Mouse (Mus musculus) midbrain, embryonic 10.5 days (tissue): ENCODE results near the gene Mylk4. TPM values are rescaled to one million over a fixed set of nuclear protein-coding genes. Genes with fewer than 3 reads are reported as not detected.

Experiments
- DNase-seq: peaks from one replicate; pipeline ENCODE4 v3.0.0-alpha.2; 2017; ENCODE audit warnings: low spot score
- H3K27ac ChIP-seq: fragments of 300-500 bp; sonication (generic); replicated peaks from 2 replicates; pipeline ENCODE4 v1.5.1; 2016; ENCODE audit warnings: mild to moderate bottlenecking
- H3K27me3 ChIP-seq: fragments of 300-500 bp; sonication (generic); 2 replicates; pipeline ENCODE4 v1.6.1; 2016; ENCODE audit warnings: low read depth, mild to moderate bottlenecking; ENCODE audit not compliant: poor library complexity, severe bottlenecking
- H3K36me3 ChIP-seq: fragments of 300-500 bp; sonication (generic); 2 replicates; pipeline ENCODE4 v1.6.1; 2016; ENCODE audit warnings: mild to moderate bottlenecking, moderate library complexity
- H3K4me1 ChIP-seq: fragments of 300-500 bp; sonication (generic); 2 replicates; pipeline ENCODE4 v1.6.1; 2016
- H3K4me3 ChIP-seq: fragments of 300-500 bp; sonication (generic); 2 replicates; pipeline ENCODE4 v1.5.1; 2016; ENCODE audit warnings: mild to moderate bottlenecking, moderate library complexity
- H3K9me3 ChIP-seq: fragments of 300-500 bp; sonication (generic); replicated peaks from 2 replicates; pipeline ENCODE4 v1.6.1; 2016; ENCODE audit warnings: mild to moderate bottlenecking
- WGBS: fragments of 180-500 bp; shearing (Covaris S2); methylation state at CpG from one replicate; pipeline ENCODE4 v1.1.7; 2016; 5-methylcytosine and 5-hydroxymethylcytosine counted together
- polyA plus RNA-seq: library from polyadenylated mRNA; unstranded; fragments of >200 nt; fragmentation: Nextera tagmentation; extraction: Ambion mirVana; gene quantifications from 2 replicates; pipeline ENCODE4 v1.2.1, GENCODE M21; 2016

Mylk4 gene
- polyA plus RNA-seq, 1 experiment from 2014 or later, result not detected

- Histone ChIP-seq H3K27ac (no peak overlapping the region), H3K36me3 (no peaks in the 10 kb centered on the region), H3K4me1 (no peaks in the 10 kb centered on the region), H3K4me3 (no peak overlapping the region), H3K27me3 (no peaks in the 10 kb centered on the region), H3K9me3 (no peaks in the 10 kb centered on the region)
- 64% methylated on average over 2 of the region's 2 CpGs for WGBS
- DNase-seq, result no peak
These were observed 35.3 kb downstream of the Mylk4 start for GRCm38 (mm10) chr13:32748421-32748820.

GRCm38 (mm10) chr13:32741161-32741560 lies 42.6 kb downstream of the Mylk4 start:
- no peak for DNase-seq
- no peak overlapping the region for H3K27ac ChIP-seq
- no peaks in the 10 kb centered on the region for H3K4me1 ChIP-seq
- H3K4me3 ChIP-seq, result no peak overlapping the region
- WGBS, result 82% methylated on average over 7 of the region's 7 CpGs
- no peaks in the 10 kb centered on the region for H3K36me3 ChIP-seq
- no peaks in the 10 kb centered on the region for H3K9me3 ChIP-seq
- H3K27me3 ChIP-seq, result no peaks in the 10 kb centered on the region

- DNase-seq, result no peak
- H3K36me3 ChIP-seq, result no peaks in the 10 kb centered on the region
- H3K9me3 ChIP-seq, result no peaks in the 10 kb centered on the region
- H3K27me3 ChIP-seq, result no peaks in the 10 kb centered on the region
- H3K4me3 ChIP-seq, result no peak overlapping the region
- H3K4me1 ChIP-seq, result no peaks in the 10 kb centered on the region
- H3K27ac ChIP-seq, result no peak overlapping the region
These were observed 52.5 kb downstream of the Mylk4 start for GRCm38 (mm10) chr13:32731283-32731682.

GRCm38 (mm10) chr13:32724606-32725005 lies 59.1 kb downstream of the Mylk4 start:
- 92% methylated on average over 5 of the region's 5 CpGs for WGBS
- Histone ChIP-seq H3K4me1 (no peaks in the 10 kb centered on the region), H3K9me3 (no peaks in the 10 kb centered on the region), H3K4me3 (no peak overlapping the region), H3K27ac (no peak overlapping the region), H3K27me3 (no peaks in the 10 kb centered on the region), H3K36me3 (no peaks in the 10 kb centered on the region)
- no peak for DNase-seq

DNA sequence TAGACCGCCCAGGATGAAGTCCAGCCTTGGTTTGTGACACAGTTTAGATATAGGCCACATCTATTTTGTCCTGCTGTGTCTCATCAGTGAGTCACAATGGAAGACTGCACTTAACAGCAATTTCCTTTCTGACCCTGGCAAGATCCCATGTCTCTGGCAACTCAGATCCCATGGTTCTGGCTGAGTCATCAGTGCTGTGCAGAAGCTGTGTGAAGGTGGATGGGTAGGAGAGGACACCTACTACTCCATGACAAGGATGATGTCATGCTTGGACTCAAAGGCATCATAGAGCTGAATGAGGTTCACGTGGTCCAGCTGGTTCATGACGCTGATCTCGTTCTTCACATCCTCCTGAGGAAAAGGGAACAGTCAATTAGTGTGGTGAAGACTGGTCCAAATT lies 62.0 kb downstream of the Mylk4 start:
- no peaks in the 10 kb centered on the region for H3K27me3 ChIP-seq
- 92% methylated on average over 4 of the region's 4 CpGs for WGBS

GRCm38 (mm10) chr13:32719284-32719683 lies 64.5 kb downstream of the Mylk4 start:
- WGBS, result 91% methylated on average over 3 of the region's 3 CpGs
- no peaks in the 10 kb centered on the region for H3K9me3 ChIP-seq
- H3K27ac ChIP-seq, result no peak overlapping the region
- no peaks in the 10 kb centered on the region for H3K27me3 ChIP-seq
- no peak overlapping the region for H3K4me3 ChIP-seq
- H3K4me1 ChIP-seq, result no peaks in the 10 kb centered on the region
- no peaks in the 10 kb centered on the region for H3K36me3 ChIP-seq
- DNase-seq, result no peak

More for the DNA sequence above, 62.0 kb downstream of the Mylk4 start:
- Histone ChIP-seq H3K4me1 (no peaks in the 10 kb centered on the region), H3K36me3 (no peaks in the 10 kb centered on the region), H3K9me3 (no peaks in the 10 kb centered on the region), H3K4me3 (no peak overlapping the region), H3K27ac (no peak overlapping the region)
- no peak for DNase-seq

GRCm38 (mm10) chr13:32717709-32718108 lies 66.0 kb downstream of the Mylk4 start:
- Histone ChIP-seq H3K27me3 (no peaks in the 10 kb centered on the region), H3K9me3 (no peaks in the 10 kb centered on the region), H3K4me3 (no peak overlapping the region), H3K36me3 (no peaks in the 10 kb centered on the region), H3K27ac (no peak overlapping the region), H3K4me1 (no peaks in the 10 kb centered on the region)
- no peak for DNase-seq
- 83% methylated on average over 5 of the region's 5 CpGs for WGBS

GRCm38 (mm10) chr13:32712568-32712967 lies 71.2 kb downstream of the Mylk4 start:
- H3K4me1 ChIP-seq, result no peaks in the 10 kb centered on the region
- H3K27me3 ChIP-seq, result no peaks in the 10 kb centered on the region
- DNase-seq, result no peak
- 88% methylated on average over 3 of the region's 3 CpGs for WGBS
- H3K36me3 ChIP-seq, result no peaks in the 10 kb centered on the region
- H3K27ac ChIP-seq, result no peak overlapping the region
- H3K4me3 ChIP-seq, result no peak overlapping the region
- H3K9me3 ChIP-seq, result no peaks in the 10 kb centered on the region

DNA sequence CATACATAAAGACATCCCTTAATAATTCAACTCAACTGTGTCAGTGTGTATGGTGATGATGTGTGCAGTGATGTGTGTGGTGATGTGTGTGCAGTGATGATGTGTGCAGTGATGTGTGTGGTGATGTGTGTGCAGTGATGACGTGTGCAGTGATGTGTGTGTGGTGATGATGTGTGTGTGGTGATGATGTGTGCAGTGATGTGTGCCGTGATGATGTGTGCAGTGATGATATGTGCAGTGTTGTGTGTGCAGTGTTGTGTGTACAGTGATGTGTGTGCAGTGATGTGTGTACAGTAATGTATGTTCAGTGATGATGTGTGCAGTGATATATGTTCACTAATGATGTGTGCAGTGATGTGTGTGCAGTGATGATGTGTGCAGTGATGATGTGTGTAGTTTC lies 75.9 kb downstream of the Mylk4 start:
- DNase-seq, result no peak
- H3K4me3 ChIP-seq, result no peak overlapping the region
- H3K36me3 ChIP-seq, result no peaks in the 10 kb centered on the region
- peaks cover 8% of the 10 kb centered on the region for H3K4me1 ChIP-seq
- H3K27ac ChIP-seq, result no peak overlapping the region
- H3K27me3 ChIP-seq, result no peaks in the 10 kb centered on the region
- 96% methylated on average over 2 of the region's 2 CpGs for WGBS
- H3K9me3 ChIP-seq, result no peaks in the 10 kb centered on the region

- peaks cover 8% of the 10 kb centered on the region for H3K4me1 ChIP-seq
- no peak overlapping the region for H3K27ac ChIP-seq
- no peak overlapping the region for H3K4me3 ChIP-seq
- no peaks in the 10 kb centered on the region for H3K27me3 ChIP-seq
- H3K9me3 ChIP-seq, result no peaks in the 10 kb centered on the region
- WGBS, result 78% methylated on average over 10 of the region's 10 CpGs
- no peak for DNase-seq
- no peaks in the 10 kb centered on the region for H3K36me3 ChIP-seq
These were observed 77.0 kb downstream of the Mylk4 start for GRCm38 (mm10) chr13:32706651-32707288.

GRCm38 (mm10) chr13:32705315-32705714 lies 78.4 kb downstream of the Mylk4 start:
- no peak overlapping the region for H3K4me3 ChIP-seq
- WGBS, result 79% methylated on average over 1 of the region's 1 CpGs

GRCm38 (mm10) chr13:32704911-32705310 lies 78.8 kb downstream of the Mylk4 start:
- Histone ChIP-seq H3K9me3 (no peaks in the 10 kb centered on the region), H3K27ac (no peak overlapping the region), H3K4me1 (peaks cover 8% of the 10 kb centered on the region), H3K27me3 (no peaks in the 10 kb centered on the region), H3K36me3 (no peaks in the 10 kb centered on the region), H3K4me3 (no peak overlapping the region)
- DNase-seq, result no peak
- WGBS, result 72% methylated on average over 2 of the region's 2 CpGs

More at GRCm38 (mm10) chr13:32705315-32705714, 78.4 kb downstream of the Mylk4 start:
- H3K36me3 ChIP-seq, result no peaks in the 10 kb centered on the region
- H3K27me3 ChIP-seq, result no peaks in the 10 kb centered on the region
- DNase-seq, result no peak
- peaks cover 8% of the 10 kb centered on the region for H3K4me1 ChIP-seq
- H3K27ac ChIP-seq, result no peak overlapping the region
- H3K9me3 ChIP-seq, result no peaks in the 10 kb centered on the region

- no peaks in the 10 kb centered on the region for H3K27me3 ChIP-seq
- H3K9me3 ChIP-seq, result no peaks in the 10 kb centered on the region
- WGBS, result 91% methylated on average over 1 of the region's 1 CpGs
- no peak for DNase-seq
- H3K36me3 ChIP-seq, result no peaks in the 10 kb centered on the region
- H3K4me3 ChIP-seq, result no peak overlapping the region
- H3K27ac ChIP-seq, result no peak overlapping the region
- H3K4me1 ChIP-seq, result peaks cover 4% of the 10 kb centered on the region
These were observed 82.2 kb downstream of the Mylk4 start for GRCm38 (mm10) chr13:32701564-32701963.

DNA sequence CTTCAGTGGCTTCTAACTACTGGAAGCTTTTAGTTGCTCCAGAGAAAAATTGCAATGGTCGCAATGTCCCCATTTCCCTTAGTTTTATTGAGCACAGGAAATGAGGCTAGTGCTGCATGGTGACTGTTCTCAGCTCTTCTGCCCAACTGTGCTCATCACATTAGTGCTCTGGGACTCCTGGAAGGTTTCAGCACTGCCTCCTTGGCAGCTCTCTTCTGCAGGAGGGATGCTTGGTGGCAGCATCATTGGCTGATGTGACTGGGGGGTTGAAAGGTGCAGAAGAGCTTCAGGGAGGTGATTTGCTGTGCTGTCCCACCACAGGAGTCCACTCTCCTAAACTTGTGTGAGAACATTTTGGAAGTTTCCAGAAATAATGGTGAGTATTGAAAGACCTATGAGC lies 84.4 kb downstream of the Mylk4 start:
- no peak for DNase-seq
- Histone ChIP-seq H3K36me3 (no peaks in the 10 kb centered on the region), H3K27me3 (no peaks in the 10 kb centered on the region), H3K4me3 (no peak overlapping the region), H3K27ac (no peak overlapping the region), H3K9me3 (no peaks in the 10 kb centered on the region), H3K4me1 (no peaks in the 10 kb centered on the region)
- WGBS, result 96% methylated on average over 1 of the region's 1 CpGs
